Mouse (Mus musculus) induced T-regulatory cell, adult 2 months (primary cell): ENCODE results near the gene Rtn4rl1.
"Not testable (repeated sequence)": the region's sequence is repeated elsewhere in the genome, so short reads cannot be mapped to it uniquely, and the experiment has no call there.

Experiments
- DNase-seq: peaks from one replicate; pipeline ENCODE4 v3.0.0-alpha.2; 2012; ENCODE audit warnings: low read depth

Rtn4rl1 gene

DNA sequence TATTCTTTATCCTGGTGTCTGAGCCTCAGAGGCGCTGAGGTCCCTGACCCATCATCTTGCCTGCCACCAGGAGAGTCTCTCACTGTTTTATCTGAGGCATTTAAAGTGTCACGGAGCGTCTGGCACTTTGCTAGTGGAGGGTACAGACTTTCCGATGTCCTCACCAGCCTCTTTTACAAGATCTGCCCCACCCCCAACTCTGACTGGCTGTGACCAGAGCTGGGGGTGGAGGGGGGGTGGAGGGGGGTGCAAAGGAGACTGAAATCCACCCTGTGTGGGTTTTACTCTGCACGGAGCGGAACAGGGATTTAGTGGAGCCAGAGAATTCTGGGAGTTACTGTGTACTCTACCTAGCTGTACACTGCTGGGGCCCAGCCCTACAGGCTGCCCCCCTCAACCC lies 81.5 kb downstream of the Rtn4rl1 start:
- DNase-seq = no peak

DNA sequence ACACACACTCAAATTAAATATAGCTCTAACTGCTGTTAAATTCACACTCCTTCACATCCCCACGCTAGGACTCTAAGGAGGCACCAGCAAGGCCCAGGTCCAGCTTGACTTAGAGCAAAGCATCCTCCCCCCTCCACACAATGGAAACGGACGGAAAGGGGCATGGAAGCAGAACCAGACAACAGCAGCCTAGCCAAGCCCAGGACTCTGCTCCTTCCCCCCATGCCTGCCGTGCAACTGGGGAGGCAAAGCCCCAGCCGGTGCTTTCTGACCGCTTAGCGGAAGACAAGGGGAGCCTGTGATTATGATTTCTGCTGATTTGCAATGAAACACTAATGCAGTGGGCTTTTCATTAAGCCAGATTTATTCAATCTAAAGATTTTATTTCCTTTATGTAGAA lies 84.5 kb downstream of the Rtn4rl1 start:
- no peak for DNase-seq

- DNase-seq = no peak
These were observed 85.4 kb downstream of the Rtn4rl1 start for GRCm38 (mm10) chr11:75279013-75279341.

DNA sequence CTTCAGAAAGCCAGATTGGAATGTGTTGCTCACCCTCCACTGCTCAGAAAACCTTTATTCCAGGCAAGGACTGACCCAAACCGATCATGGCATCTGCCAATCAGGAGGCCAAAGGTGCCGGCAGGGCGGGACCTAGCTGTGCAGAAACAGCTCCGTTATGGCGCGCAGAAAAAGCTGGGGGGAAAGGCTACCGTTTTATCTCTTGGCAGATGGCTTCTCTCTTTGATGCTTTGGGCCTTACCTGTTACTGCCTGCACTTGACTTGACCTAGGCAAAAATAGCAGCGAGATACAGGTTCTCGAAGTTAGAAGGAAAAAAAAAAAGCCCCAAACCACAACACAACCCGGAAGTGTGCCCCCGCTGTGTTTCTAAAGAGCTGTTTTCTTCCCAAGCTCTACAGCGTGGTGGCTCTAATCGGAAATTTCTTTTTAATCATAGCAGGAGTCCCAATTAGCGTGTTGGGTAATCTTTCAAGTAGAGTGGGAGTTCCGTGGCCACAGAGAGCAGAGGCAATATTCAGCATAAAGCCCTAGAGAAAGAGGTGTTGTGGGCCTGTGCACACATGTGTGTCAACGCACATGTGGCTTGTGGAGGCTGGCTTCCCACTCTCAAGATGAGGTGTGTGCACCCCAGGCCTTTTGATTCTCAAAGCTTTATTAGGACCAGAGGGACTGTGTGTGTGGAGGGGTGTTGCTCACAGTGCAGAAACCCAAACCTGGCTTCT lies 85.9 kb downstream of the Rtn4rl1 start:
- peak; percentile 83 for DNase-seq

DNA sequence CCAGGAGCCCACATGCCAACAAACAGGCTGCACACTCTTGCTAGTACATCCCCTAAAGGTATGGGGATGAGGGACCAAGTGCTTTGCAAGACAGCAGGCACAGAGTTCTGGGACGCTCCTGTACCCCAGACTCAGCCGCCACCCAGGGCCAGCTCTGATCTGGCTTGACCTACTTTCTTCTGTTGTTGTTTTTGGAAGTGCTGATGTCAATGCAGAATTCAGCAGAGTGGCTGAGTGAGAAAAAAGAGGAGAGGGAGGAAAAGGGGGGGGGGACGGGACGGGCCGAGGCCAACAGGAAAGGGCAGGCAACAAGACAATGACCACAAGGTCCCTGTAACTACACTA lies 86.5 kb downstream of the Rtn4rl1 start:
- DNase-seq = no peak

- peak; percentile 26 for DNase-seq
These were observed 86.9 kb downstream of the Rtn4rl1 start for GRCm38 (mm10) chr11:75280435-75281001.

GRCm38 (mm10) chr11:75281380-75282256 lies 88.0 kb downstream of the Rtn4rl1 start:
- DNase-seq = peak; percentile 62

GRCm38 (mm10) chr11:75282496-75283120 lies 89.0 kb downstream of the Rtn4rl1 start:
- DNase-seq = peak; percentile 80

GRCm38 (mm10) chr11:75283784-75284183 lies 90.2 kb downstream of the Rtn4rl1 start:
- peak; percentile 23 for DNase-seq

- DNase-seq = no peak
These were observed 92.4 kb downstream of the Rtn4rl1 start for GRCm38 (mm10) chr11:75285893-75286467.

DNA sequence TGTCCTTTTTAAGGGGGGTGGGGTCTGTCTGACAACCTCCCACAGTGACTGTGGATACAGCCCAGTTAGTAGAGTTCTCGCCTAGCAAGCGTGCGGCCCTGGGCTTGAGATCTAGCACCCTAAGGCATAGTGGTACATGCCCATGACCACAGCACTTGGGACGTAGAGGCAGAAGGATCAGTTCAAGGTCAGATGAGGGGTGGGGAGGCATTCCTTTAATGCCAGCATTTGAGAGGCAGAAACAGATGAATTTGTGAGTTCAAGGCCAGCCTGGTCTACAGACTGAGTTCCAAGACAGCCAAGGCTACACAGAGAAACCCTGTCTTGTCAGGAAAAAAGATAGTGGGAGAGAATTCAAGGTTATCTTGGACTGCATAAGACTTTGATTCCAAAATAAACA lies 93.3 kb downstream of the Rtn4rl1 start:
- DNase-seq = no peak

DNA sequence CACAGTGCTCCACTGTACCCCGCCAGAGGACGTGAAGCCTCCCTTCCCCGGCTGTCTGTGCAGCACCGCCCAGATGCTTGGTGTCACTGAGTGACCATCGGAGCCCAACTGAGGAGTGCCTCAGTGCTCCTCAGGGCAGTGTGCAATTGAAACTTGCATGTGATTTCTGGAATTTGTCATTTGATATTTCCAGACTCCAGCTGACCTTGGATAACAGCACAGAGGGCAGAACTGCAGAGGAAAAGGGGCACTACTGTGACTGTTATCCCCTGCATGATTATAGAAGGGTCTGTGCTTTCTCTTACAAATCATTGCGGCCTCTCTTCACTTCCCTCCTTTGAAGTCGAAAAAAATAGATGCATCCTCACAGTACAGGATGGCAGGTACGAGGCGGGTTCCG lies 94.4 kb downstream of the Rtn4rl1 start:
- DNase-seq = no peak

DNA sequence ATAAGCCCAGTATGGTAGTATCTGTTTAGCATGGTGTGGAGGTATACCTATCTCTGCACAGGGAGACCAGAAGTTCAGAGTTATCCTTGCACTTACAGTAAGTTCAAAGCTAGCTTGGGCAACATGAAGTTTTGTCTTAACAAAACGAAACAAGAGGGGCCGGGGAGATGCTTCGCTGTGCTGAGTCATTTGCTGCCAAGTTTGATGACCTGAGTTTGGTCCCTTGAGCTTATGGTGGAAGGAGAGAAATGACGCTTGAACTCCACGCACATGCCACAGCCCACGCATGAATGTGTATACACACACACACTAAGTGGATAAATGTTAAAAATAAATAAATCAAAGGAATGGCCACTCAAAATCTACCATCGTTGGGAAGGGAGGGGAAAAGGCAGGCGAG lies 94.9 kb downstream of the Rtn4rl1 start:
- no peak for DNase-seq

DNA sequence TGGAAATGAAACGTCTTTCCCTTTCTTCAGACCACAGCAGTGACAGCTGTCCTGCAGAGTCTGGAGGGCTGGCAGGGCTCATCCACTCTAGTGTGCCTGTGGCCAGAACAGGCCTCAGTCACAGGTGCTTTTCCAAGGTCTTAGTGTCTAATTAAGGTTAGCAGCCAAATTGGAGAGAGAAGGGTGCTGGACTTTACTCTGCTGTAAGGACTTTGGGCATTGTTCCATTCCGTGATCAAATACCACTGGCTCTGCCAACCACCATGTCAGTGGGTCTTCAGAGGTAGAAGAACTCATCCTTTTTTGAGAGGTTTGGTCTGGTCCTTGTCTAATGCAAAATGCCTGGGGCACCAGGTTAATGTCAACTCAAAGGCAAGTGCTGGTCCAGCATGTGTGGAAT lies 95.5 kb downstream of the Rtn4rl1 start:
- DNase-seq = no peak

- peak; percentile 95 for DNase-seq
These were observed 97.1 kb downstream of the Rtn4rl1 start for GRCm38 (mm10) chr11:75290566-75291271.

GRCm38 (mm10) chr11:75291389-75292215 lies 98.0 kb downstream of the Rtn4rl1 start:
- DNase-seq = no peak

DNA sequence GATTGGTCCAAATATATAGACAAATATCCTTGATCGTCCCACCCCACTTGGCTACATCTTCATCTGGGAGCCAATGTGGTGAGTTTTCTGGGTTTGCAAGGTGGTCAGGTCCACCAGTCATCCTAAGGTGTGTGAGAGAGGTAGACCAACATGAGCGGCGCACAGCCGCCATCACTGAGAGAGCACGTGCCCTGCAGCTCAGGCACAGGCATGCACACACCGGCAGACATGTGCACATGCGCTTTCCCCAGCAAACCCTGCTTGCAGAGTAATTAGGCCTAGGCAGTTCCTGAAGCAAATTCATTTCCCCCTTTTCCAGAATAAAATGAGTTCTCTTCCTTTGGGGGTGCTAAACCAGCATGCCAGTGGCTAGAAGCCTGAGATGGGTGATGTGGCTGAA lies 98.7 kb downstream of the Rtn4rl1 start:
- DNase-seq = no peak

GRCm38 (mm10) chr11:75293852-75294361 lies 100.3 kb downstream of the Rtn4rl1 start:
- no peak for DNase-seq

DNA sequence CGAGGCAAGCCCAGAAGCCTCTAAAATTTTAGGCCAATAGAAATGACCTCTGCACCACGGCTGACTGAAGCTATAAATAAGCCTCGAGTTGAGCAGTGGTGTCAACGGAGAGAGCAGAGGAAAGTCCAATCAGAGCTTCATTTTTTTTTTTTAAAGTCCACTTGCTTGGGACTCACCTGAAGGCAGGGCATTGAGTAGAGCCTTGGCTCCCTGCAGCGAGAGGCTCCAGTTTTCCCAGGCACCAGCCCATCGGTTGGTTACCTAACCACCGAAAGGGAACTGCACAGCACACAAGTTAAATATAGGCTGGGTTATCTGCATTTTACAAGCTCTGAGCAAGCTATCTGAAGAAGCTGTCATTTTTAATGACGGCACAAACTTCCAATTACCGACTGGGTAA lies 101.3 kb downstream of the Rtn4rl1 start:
- DNase-seq = no peak

GRCm38 (mm10) chr11:75295534-75295933 lies 102.0 kb downstream of the Rtn4rl1 start:
- not testable (repeated sequence) for DNase-seq
